ENCODE assay signal across 20 mouse cellular contexts in genomic region chr16:9711398-9711797, GRCm38 (mm10).
DNase-seq lines count a peak whose midpoint lies in the region; ATAC-seq and TF ChIP-seq lines count a peak whose summit lies in the region.
"Had no signal": no experiment of that assay in that cellular context is flagged by ENCODE, and none has a peak within 500 bp of the region (broad histone marks: within the 10 kb centered on the region; RNA-seq: fewer than 3 reads in every experiment).

No protein-coding gene starts in this region.

- H3K4me3 ChIP-seq in layer of hippocampus, adult 2 months, result no peak overlapping the region
- H3K4me3 ChIP-seq: embryonic facial prominence, embryonic 10.5 days; embryonic facial prominence, embryonic 12.5 days; forebrain, embryonic 13.5 days; forebrain, embryonic 15.5 days had no signal

- peak; percentile 54 for ATAC-seq in frontal cortex, adult (ENCODE audit: low TSS enrichment)
- ATAC-seq: CD4-positive, CD25-positive, alpha-beta regulatory T cell, adult 4 months; forebrain, embryonic 13.5 days; forebrain, embryonic 15.5 days; forebrain, postnatal 0 days had no signal

- no peak for DNase-seq in frontal cortex, postnatal 10 days (ENCODE audit: low spot score in 2 of 2)
- no peak for DNase-seq in layer of hippocampus, adult 2 months (ENCODE audit: low spot score in 2 of 2)
- no peak for DNase-seq in layer of hippocampus, postnatal 10 days (ENCODE audit: low spot score in 2 of 2)
- DNase-seq in Muller cell, postnatal 12 days (ENCODE audit: inconsistent ontology term), result peak; percentile 61
- DNase-seq: adrenal gland, adult 2 months; adrenal gland, postnatal 10 days; adrenal gland, postnatal 25 days; B cell, adult 2 months; cerebellum, adult 11 months; cerebellum, adult 18-20 months; cerebellum, adult 8-10 months; cerebellum, postnatal 10 days; cerebellum, postnatal 25 days; forebrain, postnatal 0 days had no signal

- TF ChIP-seq CTCF in layer of hippocampus, adult 2 months (conservative IDR thresholded peaks at IDR 0.05), result no peak

- H3K27ac ChIP-seq in layer of hippocampus, adult 2 months, result peak overlapping the region; percentile 59
- H3K27ac ChIP-seq: embryonic facial prominence, embryonic 10.5 days; embryonic facial prominence, embryonic 12.5 days; forebrain, embryonic 13.5 days; forebrain, embryonic 15.5 days had no signal
